Mouse (Mus musculus) MEL (cell line): ENCODE results near the gene Cdyl.

Source experiments
- BHLHE40 ChIP-seq: IDR thresholded peaks from 2 replicates; pipeline ENCODE4 v1.6.1; 2012; ENCODE audit warnings: low read depth, mild to moderate bottlenecking, inconsistent platforms, low read length, improper control_type of control experiment, borderline replicate concordance
- CTCF ChIP-seq, 3 experiments: IDR thresholded peaks in 2 of 3; conservative IDR thresholded peaks in 1 of 3; 2 replicates each; pipeline ENCODE4 v1.5.1; 2011 to 2012; ENCODE audit warnings: low read length in 3 of 3, low read depth in 2 of 3, mild to moderate bottlenecking in 2 of 3, improper control_type of control experiment in 1 of 3, inconsistent platforms in 1 of 3, mixed read lengths in 1 of 3, moderate library complexity in 1 of 3; ENCODE audit not compliant: control insufficient read depth in 1 of 3, insufficient read depth in 1 of 3, poor library complexity in 1 of 3, severe bottlenecking in 1 of 3
- GATA1 ChIP-seq: IDR thresholded peaks from 2 replicates; pipeline ENCODE4 v1.6.1; 2011; ENCODE audit warnings: low read depth, low read length, improper control_type of control experiment
- HCFC1 ChIP-seq: IDR thresholded peaks from 2 replicates; pipeline ENCODE4 v1.6.1; 2012; ENCODE audit warnings: low read depth, mild to moderate bottlenecking, inconsistent platforms, low read length, improper control_type of control experiment, moderate library complexity
- MYC ChIP-seq: IDR thresholded peaks from 2 replicates; pipeline ENCODE4 v1.6.1; 2011; ENCODE audit warnings: low read depth, mild to moderate bottlenecking, low read length, improper control_type of control experiment, moderate library complexity
- NRF1 ChIP-seq: IDR thresholded peaks from 2 replicates; pipeline ENCODE4 v1.6.1; 2014; ENCODE audit warnings: low read depth, mild to moderate bottlenecking, inconsistent platforms, low read length, improper control_type of control experiment, moderate library complexity; ENCODE audit not compliant: poor library complexity, insufficient read depth, severe bottlenecking
- POLR2A ChIP-seq, 2 experiments: IDR thresholded peaks; 2 replicates each; pipeline ENCODE4 v1.6.1; 2011 to 2012; ENCODE audit warnings: low read length in 2 of 2, mild to moderate bottlenecking in 2 of 2, control low read depth in 1 of 2, improper control_type of control experiment in 1 of 2, low read depth in 1 of 2, moderate library complexity in 1 of 2; ENCODE audit not compliant: control insufficient read depth in 1 of 2, insufficient read depth in 1 of 2, poor library complexity in 1 of 2
- POLR2AphosphoS5 ChIP-seq: IDR thresholded peaks from 2 replicates; pipeline ENCODE4 v1.6.1; 2012; ENCODE audit warnings: low read depth, borderline replicate concordance, mild to moderate bottlenecking, inconsistent platforms, low read length, moderate library complexity, mixed read lengths
- USF2 ChIP-seq, 2 experiments: IDR thresholded peaks; 2 replicates each; pipeline ENCODE4 v1.6.1; 2011 to 2012; ENCODE audit warnings: improper control_type of control experiment in 2 of 2, low read length in 2 of 2, borderline replicate concordance in 1 of 2, inconsistent platforms in 1 of 2, low read depth in 1 of 2, mild to moderate bottlenecking in 1 of 2; ENCODE audit not compliant: insufficient read depth in 1 of 2
- ZMIZ1 ChIP-seq: IDR thresholded peaks from 2 replicates; pipeline ENCODE4 v1.6.1; 2012; ENCODE audit warnings: low read depth, mild to moderate bottlenecking, inconsistent platforms, low read length, improper control_type of control experiment, moderate library complexity

DNA sequence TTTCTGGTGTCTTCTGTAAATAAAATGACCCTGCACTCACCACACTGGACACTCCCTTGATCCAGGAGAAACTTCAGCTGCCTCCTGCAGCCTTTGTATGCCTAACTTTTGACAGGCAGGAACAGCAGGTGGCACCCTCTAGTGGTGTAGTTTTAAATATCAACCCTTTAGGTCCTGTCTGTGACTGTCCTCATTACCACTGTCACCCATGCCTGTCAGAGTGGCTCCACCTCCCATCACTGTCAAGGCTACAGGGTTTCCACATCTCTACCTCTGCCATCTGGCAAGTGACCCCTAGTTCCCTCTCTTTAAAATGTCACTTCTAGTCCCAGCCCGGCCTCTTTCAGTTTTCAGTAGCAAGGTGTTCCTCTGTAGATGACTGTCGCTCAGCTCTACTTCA lies 123.3 kb downstream of the Cdyl start:
- TF ChIP-seq POLR2A (IDR thresholded peaks at IDR 0.05; ENCODE audit: control insufficient read depth in 1 of 2, insufficient read depth in 1 of 2, low read depth in 1 of 2, low read length in 2 of 2, poor library complexity in 1 of 2) = no peak
- peak; percentile 45 to 73 (median 72) for TF ChIP-seq CTCF (IDR thresholded peaks at IDR 0.05 in 2 of 3, conservative IDR thresholded peaks at IDR 0.05 in 1 of 3; ENCODE audit: control insufficient read depth in 1 of 3, insufficient read depth in 1 of 3, low read depth in 2 of 3, low read length in 3 of 3, poor library complexity in 1 of 3, severe bottlenecking in 1 of 3)
- TF ChIP-seq MYC = no peak
- no peak for TF ChIP-seq BHLHE40
- no peak for TF ChIP-seq ZMIZ1
- TF ChIP-seq POLR2AphosphoS5 = no peak
- TF ChIP-seq NRF1 = no peak
- no peak for TF ChIP-seq HCFC1
- TF ChIP-seq USF2 (IDR thresholded peaks at IDR 0.05; ENCODE audit: borderline replicate concordance in 1 of 2, insufficient read depth in 1 of 2, low read depth in 1 of 2, low read length in 2 of 2) = no peak
- TF ChIP-seq GATA1 = no peak
